Mouse (Mus musculus) layer of hippocampus, adult 9-11 months (tissue): ENCODE results near the gene Pkmyt1.

ENCODE experiments used
- DNase-seq: peaks from one replicate; pipeline ENCODE4 v3.0.0; 2022

Pkmyt1 gene

DNA sequence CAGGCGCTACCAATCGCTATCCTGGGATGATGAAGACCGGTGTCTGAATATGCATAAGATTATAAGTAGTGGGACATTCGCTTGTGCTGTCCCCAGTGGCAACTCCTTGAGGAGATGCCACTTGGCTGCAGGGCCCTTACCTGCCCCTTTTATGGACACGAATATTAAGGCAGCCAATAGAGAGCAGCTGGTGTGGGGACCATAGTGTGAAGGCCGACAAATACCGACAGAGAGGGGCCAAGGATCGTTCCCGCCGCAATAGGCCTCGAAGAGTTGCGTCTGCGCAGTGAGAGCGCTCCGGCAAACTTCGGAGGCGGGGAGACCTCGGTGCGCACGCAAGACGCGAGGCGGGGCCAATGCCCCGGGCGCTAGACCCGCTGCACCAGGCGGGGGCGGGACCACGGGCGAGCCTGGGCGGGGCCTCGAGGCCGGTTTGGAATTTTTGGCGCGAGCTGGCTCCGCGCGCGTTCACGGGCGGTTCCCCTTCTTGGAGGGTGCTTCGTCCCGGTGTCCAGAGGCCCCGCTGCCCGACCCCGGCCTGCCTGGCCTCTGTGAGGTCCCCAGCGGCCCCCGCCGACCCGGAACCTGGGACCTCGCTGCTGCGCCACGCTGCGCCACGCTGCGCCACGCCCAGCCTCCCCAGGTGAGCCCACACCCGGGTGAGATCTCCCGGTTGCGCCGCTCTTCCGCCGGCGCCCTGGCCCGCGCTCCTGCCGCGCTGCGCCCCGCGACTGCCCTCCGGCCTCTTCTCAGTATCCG is at the start of gene Pkmyt1:
TSS of gene Pkmyt1 (plus strand) at position 338 of the 759 bp plus-strand sequence.
- DNase-seq = peak; percentile 92

DNA sequence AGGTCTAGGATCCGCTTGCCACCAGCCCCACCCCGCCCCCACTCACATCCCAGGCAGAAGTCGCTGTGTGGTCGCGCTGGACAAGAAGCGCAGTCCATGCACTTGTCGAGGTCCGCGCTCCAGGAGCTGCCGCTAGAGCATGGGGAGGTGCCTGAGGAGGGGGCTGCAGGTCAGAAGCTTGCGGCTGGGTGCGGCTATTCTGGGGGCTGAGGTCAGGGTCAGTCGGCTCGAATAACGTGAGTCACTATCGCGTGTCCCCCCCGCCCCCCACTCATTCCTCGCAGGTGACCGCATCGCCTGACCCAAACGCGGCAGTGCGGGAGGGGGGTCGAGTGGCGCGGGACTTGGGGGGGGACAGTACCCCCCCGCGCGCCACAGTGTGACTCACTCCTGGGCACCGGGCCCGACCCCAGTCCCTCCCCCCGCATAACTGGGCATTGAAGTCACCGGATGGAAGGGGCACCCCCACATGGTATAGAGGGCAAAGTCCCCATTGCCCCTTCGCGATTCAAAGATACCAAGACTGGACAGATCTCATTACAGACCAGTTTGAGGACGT is 49.6 kb upstream of the Pkmyt1 start:
- DNase-seq = no peak

DNA sequence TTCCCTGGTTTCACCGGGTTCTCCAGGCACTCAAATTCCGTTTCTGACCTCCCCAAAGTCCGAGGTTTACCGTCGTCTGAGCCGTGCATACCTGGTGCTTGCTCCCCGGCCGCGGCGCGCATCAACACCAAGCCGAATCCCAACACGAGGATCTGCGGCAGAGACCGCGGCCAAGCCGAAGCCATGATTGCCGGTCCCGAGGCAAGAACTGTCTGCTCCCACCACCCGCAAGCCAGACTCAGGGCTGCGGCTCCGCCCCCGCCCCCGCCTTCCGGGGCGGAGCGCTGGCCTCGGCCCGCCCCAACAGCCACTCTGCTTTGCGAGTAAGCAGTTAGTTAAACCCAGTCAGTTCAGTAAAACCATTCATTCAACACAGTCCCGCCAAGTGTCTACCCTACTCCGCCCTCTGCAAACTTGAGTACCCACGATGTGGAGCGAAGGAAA is 48.9 kb upstream of the Pkmyt1 start, which contains the start of gene Tnfrsf12a:
TSS of gene Tnfrsf12a (minus strand) at position 233 of the 444 bp plus-strand sequence.
- peak; percentile 79 for DNase-seq

DNA sequence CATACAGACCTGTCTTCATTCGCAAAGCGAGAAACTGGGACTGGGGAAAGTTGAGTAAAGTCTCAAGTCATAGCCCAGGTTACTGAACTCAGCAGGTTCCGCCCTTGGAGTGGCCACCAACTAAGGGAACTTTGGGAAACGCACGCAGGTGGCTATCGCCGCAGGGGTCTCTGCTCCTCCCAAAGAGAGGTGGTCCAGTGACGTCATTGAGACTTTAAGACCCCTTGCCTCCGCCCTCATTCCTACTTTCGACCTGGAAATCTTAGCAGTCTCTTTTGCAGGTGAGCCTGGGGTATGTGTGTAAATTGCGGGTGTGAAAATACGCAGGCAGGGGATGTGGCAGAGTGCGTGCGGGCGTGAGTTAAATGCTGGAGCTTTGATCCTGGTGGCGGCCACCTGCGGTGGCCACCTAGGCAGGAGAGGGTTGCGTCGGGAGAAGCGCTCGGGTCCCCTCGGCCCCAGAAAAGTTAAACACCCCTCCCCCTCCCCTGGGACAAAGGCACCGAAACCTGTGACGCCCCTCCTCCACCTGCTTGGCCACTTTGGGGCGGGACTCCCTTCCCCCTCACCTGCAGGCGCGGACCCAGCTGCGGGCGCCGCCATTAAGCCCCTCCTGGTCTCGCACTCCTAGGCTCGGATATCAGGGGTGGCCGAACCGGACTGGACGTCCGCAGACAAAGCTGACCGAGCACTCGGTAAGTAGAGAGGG is 46.9 kb upstream of the Pkmyt1 start, which contains the start of gene Cldn6:
TSS of gene Cldn6 (plus strand) at position 123 of the 709 bp plus-strand sequence.
- DNase-seq = no peak

DNA sequence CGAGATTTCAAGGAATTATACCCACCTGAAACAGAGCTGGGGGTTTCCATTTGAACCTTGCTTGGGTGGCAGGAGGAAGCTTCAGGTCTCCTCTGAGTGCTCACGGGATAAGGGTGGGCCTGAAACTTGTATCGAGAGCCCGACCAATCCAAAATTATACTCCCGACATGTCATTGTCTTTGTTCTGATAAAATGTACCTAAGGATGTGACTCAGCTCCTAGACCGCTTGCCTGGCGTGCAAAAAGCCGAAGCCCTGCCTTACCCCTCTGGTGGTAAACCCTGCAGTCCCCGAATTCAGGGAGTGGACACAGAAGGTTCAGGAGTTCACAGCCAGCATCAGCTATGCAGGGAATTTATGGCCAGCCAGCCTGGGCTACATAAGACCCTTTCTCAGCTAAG is 45.8 kb upstream of the Pkmyt1 start:
- DNase-seq = no peak

DNA sequence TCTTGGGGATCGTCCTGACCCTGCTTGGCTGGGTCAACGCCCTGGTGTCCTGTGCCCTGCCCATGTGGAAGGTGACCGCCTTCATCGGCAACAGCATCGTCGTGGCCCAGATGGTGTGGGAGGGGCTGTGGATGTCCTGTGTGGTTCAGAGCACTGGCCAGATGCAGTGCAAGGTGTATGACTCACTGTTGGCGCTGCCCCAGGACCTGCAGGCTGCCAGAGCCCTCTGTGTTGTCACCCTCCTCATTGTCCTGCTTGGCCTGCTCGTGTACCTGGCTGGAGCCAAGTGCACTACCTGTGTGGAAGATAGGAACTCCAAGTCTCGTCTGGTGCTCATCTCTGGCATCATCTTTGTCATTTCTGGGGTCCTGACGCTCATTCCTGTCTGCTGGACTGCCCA is 45.0 kb upstream of the Pkmyt1 start:
- no peak for DNase-seq

DNA sequence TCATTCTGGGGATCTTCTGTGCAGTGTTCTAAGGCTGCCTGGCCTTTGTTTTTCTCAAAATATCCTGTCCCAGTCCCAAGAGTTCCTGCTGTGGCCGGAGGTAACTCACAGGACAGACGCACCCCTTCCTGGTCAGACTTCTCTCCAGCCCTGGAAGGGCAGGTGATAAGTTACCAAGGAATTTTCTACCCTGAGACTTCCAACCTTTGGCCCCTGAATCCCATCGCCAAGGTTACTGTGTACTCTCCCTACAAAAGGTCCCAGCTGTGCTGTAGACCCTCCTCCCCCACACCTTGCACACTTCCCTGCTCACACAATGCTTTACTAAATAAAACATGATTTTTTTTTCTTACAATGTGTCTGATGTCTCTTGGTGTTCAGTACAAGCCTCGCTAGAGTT is 44.0 kb upstream of the Pkmyt1 start:
- no peak for DNase-seq

DNA sequence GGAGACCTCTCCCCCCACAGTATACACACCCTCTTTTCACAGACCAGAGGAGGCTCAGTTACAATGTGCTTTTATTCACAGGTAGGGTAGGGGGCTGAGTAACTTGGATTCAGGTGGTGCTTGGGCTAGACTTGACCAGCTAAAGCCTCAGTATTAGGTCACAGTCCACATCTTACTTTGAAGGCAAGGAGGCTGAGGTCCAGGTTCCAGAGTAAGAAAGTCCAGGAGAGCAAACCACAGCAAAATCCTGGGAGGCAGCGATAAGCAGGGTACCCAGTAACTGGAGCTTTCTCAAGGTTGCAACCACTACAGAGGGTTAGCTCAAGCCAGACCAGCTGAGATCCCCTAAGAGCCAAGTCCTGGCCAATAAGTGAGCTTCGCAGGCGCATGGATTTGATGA is 43.6 kb upstream of the Pkmyt1 start:
- no peak for DNase-seq

DNA sequence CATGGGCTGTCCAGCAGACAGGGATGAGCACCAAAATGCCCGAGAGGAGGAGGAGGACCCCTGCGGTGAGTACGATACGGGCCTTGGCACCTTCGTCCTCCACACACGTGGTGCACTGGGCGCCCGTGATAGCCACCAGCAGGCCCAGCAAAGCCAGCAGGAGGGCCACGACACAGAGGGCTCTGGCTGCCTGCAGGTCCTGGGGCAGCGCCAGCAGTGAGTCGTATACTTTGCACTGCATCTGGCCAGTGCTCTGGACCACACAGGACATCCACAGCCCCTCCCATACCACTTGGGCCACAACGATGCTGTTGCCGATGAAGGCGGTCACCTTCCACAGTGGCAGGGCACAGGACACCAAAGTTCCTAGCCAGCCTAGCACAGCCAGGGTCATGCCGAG is 42.9 kb upstream of the Pkmyt1 start:
- no peak for DNase-seq

DNA sequence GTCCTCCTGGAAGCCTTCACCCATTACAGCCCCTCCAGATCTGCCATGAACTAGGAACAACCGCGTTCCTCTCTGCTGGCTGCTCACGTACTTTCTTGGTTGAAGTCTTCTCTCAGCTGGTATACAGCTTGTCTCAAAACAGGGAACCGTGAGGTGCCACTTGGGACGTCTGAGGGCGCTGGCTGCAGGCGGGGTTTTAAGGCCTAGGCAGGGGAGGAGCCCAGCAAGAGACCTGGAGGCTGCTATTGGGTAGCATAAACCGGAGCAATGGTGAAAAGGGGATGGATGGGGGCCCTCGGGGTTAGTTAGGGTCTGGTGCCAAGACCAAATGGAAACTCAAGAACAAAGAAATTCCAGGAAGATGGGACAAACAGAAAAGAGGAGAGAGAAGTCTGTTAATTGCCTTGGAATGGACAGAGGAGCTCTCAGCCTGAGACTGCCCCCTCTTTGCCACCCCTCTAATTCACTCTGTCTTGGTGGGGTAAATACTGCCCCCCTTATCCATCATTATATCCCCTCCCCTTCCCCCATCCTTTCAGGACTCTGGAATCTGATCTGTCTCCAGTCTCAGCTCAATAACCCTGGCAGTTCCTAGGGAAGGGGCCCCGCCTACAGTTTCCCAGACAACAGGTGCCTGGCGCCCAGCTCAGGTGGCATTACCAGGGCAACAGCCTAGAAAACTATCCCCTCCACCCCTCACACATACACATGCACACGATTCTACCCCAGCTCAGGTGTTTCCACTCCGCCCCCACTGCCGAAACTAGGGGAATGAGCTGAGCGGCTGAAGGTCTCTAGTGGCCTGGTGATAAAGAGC is 42.1 kb upstream of the Pkmyt1 start, which contains the start of gene Cldn9:
TSS of gene Cldn9 (minus strand) at position 171 of the 817 bp plus-strand sequence.
- DNase-seq = no peak

DNA sequence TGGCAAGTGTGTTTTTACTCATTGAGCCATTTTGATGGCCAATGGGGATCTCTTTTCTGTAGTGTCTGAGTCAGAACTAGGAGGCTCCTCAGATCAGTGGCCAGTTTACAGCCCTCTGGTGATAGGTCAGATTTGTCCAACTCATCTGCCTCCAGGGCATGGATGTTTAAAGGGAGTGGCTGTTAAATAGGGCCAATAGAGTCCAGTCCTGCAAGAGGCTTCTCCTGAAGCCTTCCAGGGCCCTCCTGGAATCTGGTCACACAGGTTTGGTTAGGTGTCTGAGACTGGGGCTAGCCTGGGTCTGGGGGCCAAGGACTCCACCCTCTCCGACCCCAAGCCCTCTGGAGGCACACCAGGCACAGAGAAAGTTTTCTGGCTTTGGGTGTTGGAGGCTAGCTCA is 31.6 kb upstream of the Pkmyt1 start:
- DNase-seq = no peak

DNA sequence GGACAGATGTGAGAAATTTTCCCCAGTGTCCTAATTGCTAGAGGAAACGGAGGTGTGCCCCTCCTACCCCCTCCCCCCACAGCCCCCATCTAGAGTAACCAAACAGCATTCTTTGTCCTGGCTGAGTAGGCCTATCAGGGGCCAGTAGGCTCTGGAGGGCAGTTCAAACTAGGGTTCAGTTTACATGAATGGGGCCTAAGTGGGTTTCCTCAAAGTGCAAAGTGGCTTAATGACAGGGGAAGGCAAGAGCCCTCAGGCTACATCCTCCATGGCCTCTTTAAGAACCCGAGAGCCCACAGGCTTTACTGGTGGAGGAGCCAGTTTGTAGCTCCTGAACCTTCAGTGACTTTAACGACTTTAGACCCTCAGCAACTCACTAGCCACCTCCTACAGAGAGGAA is 30.3 kb upstream of the Pkmyt1 start:
- no peak for DNase-seq

DNA sequence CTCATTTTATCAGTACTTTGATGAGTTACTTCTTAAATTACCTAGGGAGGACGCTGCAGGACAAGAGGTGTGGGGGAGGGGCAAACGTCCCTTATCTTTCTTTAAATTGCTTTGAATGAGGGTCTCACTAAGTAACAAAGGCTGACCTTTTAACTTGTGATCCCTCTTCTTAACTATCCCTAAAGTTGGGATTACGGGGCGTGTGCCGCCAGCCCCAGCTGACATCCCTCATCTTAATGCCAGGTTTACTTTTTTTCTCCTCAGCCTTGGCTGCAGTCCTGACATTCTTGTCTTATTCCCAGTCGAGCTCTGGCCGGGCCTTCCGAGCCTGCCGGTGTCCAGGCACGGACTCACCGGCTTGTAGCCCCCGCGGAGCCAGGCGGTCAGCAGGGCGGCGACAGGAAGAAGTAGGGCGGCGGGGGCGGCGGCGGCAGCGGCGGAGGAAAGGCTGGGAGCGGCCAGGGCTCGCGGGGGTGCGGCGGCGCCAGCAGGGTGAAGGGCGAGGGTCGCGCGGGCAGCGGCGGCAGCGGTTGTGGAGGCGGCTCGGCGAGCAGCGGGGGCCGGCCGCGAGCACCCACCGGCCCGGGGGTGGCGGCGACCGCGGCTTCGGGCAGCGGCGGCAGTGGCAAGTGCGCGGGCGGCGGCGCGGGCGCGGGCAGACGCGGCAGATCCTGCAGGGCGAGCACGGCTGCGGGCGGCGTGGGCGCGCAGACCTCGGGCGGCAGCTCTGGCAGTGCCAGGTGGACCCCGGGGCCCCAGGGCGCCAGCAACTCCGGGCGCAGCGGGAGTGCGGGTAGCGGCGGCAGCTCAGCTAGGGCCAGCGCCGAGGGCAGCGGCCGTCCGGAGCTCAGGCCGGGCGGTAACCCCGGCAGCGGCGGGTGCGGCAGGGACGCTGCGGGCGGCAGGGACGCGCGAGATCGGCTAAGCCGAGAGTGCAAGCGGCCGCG is 26.7 kb upstream of the Pkmyt1 start:
- no peak for DNase-seq

DNA sequence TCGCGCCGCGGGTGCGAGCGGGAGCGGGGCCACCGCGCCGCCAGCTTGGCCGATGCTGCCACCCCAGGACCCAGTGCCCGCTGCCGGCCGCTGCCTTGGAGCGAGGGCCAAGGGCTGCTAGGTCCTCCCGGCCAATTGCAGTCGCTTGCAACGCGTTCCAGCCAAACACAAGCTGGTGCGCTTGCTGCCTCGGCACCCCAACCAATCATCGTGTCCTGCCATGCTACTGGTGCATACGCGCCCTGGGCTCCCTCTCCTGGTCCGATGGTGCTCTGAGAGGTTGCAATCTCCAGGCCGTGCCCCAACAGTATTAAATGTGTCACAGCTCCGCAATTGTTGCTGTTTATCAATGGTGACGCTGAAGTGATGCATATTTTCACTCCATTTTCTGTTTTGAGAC is 26.1 kb upstream of the Pkmyt1 start:
- peak; percentile 94 for DNase-seq

DNA sequence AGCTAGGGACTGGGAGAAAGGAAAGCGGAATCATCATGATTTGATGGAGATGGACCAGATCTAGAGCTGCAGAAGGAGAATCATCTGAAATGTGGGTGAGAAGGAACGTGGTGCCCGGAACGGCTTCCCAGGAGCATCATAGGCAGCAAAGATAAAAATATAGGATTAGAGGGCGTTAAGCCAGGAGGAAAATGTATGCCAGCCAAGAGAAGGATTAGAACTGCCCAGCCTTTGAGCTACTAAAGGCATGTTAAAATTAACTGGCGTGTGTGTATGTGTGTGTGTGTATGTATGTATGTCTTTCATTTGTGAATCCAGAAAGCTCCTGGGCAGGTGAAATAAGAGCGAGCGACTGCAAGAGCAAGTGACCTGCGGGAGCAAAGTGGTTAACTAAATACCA is 22.8 kb upstream of the Pkmyt1 start:
- DNase-seq = no peak

DNA sequence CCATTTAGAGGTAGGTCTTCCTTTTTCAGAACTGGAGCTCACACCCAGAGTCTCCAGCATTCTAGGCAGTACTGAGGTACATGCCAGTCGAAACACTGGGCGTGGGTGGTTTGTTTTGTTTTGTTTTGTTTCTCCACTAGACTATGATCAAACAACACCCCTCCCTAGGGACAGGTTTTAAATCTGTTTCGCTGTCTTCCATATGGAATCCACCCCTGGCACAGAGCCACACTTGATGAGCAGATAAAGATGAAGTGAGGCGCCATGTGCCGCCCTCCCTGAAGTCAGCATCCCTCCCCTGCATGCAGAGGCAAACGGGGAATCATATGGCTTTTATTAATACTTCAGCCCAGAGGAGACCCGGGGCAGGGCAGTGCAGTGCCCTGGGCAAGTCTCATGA is 21.4 kb upstream of the Pkmyt1 start:
- DNase-seq = peak; percentile 45

DNA sequence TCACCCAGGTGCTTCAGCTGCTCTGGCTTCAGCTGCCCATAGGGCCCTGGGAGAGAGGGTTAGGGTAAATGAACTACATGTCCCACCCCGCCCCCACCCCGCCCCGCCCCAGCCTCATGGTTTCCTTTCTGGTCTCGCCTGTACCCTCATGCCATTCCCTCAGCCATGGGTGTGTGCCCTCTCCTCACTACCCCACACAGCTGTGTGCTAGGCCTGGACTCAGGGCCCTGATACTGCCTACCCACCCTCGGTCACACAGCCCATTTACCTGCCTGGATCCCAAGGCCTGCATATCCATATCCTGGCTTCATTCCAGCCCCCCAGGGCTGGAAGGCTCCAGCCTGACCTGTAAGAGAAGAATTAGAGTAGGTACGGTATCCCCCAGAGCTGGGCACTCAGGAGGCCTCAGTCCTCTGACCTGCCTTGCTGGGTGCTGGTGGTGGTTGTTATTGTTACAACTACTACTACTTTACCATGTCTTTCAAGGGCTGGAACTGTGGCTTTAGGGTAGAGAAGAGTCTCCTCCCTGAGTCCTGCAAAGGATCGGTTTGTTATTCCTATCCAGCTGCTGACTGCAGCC is 20.5 kb upstream of the Pkmyt1 start:
- no peak for DNase-seq

DNA sequence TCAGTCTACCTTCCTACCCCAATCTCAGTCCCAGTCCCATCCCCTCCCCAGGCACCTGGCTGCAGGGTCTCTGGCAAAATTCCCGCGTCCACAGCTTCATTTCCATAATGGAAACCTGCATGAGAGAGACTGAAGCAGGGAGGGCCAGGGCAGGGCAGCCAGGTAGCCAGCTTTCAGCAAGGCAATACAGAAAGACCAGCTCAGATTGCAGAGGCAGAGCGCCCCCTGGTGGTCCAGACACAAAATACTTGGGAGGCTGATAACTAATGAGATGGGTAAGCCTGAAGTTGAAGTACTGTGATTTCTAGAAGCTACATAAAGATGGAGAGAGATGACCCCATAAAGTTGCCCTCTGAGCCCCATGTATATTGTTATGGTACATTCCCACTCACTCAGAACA is 19.9 kb upstream of the Pkmyt1 start:
- peak; percentile 23 for DNase-seq

DNA sequence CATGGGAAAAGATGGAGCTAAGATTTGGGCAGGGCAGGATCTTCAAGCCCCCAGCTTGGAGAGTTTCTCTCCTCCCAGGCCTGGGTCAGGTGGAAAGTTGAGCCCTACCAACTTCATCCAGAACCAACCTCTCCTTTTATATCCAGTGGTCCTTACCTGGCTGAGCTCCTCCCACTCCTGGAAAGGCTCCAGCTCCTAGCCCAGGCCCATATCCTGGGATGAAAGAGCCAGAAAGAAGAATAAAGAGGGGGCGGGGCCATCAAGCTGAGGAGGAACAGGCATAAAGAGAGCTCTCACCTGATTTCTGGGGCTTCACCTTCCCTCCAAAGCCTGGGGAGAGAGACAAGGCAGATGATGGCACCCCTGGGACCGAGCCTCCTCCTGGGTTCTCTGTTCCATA is 9.1 kb upstream of the Pkmyt1 start:
- DNase-seq = no peak

DNA sequence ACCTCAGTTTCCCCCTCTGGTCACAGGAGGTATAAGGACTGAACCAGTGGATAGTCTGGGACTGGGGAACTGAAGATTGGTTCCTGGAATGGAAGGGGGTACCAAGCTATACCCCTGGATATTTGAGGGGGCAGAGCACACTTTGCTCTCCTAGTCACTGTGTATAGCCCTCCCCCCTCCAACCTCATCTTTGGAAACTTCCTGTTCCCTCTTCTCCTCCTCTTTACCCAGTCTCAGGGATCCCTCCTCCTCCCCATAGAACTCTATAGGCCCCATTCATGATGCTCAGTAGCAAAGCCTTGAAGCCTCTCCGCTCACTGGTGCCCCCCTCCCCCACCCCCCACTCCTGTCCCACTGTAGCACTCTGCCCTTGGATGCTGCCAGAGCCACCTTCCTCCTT is 6.7 kb upstream of the Pkmyt1 start:
- no peak for DNase-seq

DNA sequence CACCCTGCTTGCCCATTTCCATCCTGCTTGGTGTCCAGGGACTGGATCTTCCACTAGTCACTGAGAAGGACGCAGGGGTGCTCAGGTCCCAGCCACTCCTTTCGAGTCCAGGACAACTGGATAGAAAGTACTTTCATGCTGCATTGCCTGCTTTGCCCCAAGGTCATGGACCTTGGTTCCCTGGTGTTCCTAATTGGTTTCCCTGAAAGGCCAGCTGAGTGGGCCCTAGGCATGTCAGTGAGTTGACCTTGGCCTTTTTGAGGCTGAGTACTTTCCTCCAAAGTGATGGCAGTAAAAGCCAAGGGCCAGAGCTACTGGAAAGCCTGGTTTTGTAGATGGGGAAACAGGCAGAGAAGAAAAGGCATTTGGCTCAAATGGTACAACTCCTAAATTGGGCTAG is 4.2 kb upstream of the Pkmyt1 start:
- no peak for DNase-seq
